Mouse (Mus musculus) forebrain, embryonic 14.5 days (tissue): ENCODE data around the gene Commd8. TPM values are rescaled to one million over a fixed set of nuclear protein-coding genes. Genes with fewer than 3 reads are reported as not detected.

Source experiments
- ATAC-seq: fragments of 200-750 bp; cut with Nextera tagmentation; 2 replicates; pipeline ENCODE4 v1.8.0; 2017; ENCODE audit warnings: mild to moderate bottlenecking, moderate library complexity
- DNase-seq: peaks from one replicate; pipeline ENCODE4 v3.0.0-alpha.2; 2015; ENCODE audit warnings: low spot score
- H3K27ac ChIP-seq: fragments of 300-500 bp; sonication (generic); 2 replicates; pipeline ENCODE4 v1.5.1; 2014; ENCODE audit warnings: low read depth, mild to moderate bottlenecking, control low read depth, low read length, moderate library complexity
- H3K27me3 ChIP-seq: fragments of 300-500 bp; sonication (generic); replicated peaks from 2 replicates; pipeline ENCODE4 v1.6.1; 2014; ENCODE audit warnings: low read length, control low read depth, mixed read lengths; ENCODE audit not compliant: control insufficient read depth, insufficient read depth
- H3K36me3 ChIP-seq: fragments of 300-500 bp; sonication (generic); 2 replicates; pipeline ENCODE4 v1.6.1; 2014; ENCODE audit warnings: low read length, control low read depth; ENCODE audit not compliant: control insufficient read depth, insufficient read depth
- H3K4me1 ChIP-seq: fragments of 300-500 bp; sonication (generic); 2 replicates; pipeline ENCODE4 v1.6.1; 2014; ENCODE audit warnings: antibody characterized with exemption, low read length, control low read depth; ENCODE audit not compliant: control insufficient read depth, insufficient read depth
- H3K4me2 ChIP-seq: fragments of 300-500 bp; sonication (generic); 2 replicates; pipeline ENCODE4 v1.6.1; 2014; ENCODE audit warnings: mild to moderate bottlenecking, control low read depth, low read length
- H3K4me3 ChIP-seq: fragments of 300-500 bp; sonication (generic); 2 replicates; pipeline ENCODE4 v1.5.1; 2014; ENCODE audit warnings: low read depth, low read length, control low read depth
- H3K9ac ChIP-seq: fragments of 300-500 bp; sonication (generic); 2 replicates; pipeline ENCODE4 v1.6.1; 2014; ENCODE audit warnings: mild to moderate bottlenecking, low read length, control low read depth, moderate library complexity
- H3K9me3 ChIP-seq: fragments of 300-500 bp; sonication (generic); replicated peaks from 2 replicates; pipeline ENCODE4 v1.6.1; 2016; ENCODE audit warnings: low read length, control low read depth, mixed read lengths; ENCODE audit not compliant: control insufficient read depth
- WGBS: fragments of 180-500 bp; shearing (Covaris S2); extraction: QIAGEN DNeasy Blood & Tissue Kit; methylation state at CpG from one replicate; pipeline ENCODE4 v1.1.7; 2014; 5-methylcytosine and 5-hydroxymethylcytosine counted together
- polyA plus RNA-seq: library from polyadenylated mRNA; unstranded; fragments of >200 nt; fragmentation: Nextera tagmentation; extraction: Ambion mirVana; gene quantifications from 2 replicates; pipeline ENCODE4 v1.2.1, GENCODE M21; 2014

Commd8 gene
- polyA plus RNA-seq, 1 experiment from 2014 or later = 161 TPM

DNA sequence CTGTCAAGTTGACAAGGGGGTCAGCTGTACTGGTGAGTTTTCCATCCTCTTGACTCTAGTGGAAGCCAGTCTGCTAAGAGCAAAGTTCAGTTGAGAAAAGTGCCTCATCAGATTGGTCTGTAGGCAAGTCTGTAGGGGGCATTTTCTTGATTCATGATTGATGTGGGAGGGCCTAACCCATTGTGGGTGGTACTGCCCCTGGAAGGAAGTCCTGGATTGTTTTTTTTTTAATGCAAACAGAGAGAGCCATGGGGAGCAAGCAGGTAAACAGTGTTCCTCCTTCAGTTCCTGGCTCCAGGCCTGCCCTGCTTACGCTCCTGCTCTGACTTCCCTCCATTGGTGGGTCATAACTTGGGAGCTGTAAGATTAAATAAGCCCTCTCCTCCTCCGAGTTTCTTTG, 34.1 kb downstream of the Commd8 start:
- no peak for DNase-seq
- no peak overlapping the region for H3K4me2 ChIP-seq
- no peak overlapping the region for H3K4me3 ChIP-seq
- no peaks in the 10 kb centered on the region for H3K36me3 ChIP-seq
- H3K9ac ChIP-seq = no peak overlapping the region
- H3K27ac ChIP-seq = no peak overlapping the region
- H3K4me1 ChIP-seq = no peaks in the 10 kb centered on the region
- H3K9me3 ChIP-seq = no peaks in the 10 kb centered on the region
- no peak for ATAC-seq
- 62% methylated on average over 2 of the region's 2 CpGs for WGBS
- H3K27me3 ChIP-seq = no peaks in the 10 kb centered on the region

DNA sequence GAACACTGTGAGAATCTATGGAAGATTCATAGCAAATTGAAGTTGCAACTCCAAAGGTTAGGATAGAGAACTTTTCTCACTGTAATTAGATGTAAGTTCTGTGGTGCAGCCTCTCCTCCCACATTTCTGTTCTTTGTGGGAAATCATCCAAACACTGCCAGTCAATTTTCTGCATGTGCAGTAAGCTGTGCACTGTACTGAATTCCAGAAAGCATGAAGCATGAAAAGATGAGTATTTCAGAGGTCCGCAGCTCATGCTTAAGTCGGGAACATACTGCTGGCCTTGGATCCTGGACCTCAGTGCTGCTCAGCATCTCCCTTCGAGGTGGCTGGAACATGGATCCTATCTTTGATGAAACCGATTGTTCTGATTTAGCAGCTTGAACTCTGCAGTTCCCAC, 41.3 kb downstream of the Commd8 start:
- Histone ChIP-seq H3K9ac (no peak overlapping the region), H3K27ac (no peak overlapping the region), H3K9me3 (no peaks in the 10 kb centered on the region), H3K4me1 (no peaks in the 10 kb centered on the region), H3K27me3 (no peaks in the 10 kb centered on the region), H3K4me3 (no peak overlapping the region), H3K36me3 (no peaks in the 10 kb centered on the region), H3K4me2 (no peak overlapping the region)
- 87% methylated on average over 4 of the region's 4 CpGs for WGBS
- DNase-seq = no peak
- no peak for ATAC-seq

DNA sequence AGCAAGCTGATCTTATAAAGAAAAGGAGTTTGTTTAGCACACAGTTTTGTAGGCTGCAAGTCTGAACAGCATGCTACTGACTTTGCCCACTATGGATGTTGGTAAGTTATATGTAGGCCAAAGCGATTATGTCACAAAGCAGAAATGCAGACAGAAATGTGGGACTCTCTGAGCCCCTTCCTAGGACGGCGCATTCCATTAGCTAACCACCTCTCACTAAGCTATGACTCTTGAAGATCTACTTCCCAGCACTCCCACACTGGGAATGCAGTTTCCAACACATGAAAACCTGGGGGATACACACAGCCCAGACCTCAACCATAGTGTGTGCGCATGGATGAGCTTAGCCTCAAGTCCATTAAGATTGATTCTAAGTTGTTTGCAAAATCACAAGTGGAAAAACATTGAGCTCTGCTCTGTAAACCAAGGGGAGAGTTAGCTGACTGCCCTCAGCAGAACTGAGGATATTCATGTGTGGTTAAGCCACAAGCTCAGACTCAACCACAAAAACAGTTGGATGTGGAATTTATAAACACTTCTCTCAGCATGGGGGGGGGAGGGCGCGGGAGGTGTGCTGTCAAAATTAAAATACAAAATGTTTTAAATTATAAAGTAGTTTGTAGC, 45.5 kb downstream of the Commd8 start:
- no peak overlapping the region for H3K9ac ChIP-seq
- WGBS = 93% methylated on average over 6 of the region's 6 CpGs
- no peak overlapping the region for H3K27ac ChIP-seq
- no peaks in the 10 kb centered on the region for H3K36me3 ChIP-seq
- no peaks in the 10 kb centered on the region for H3K27me3 ChIP-seq
- no peak for DNase-seq
- no peak for ATAC-seq
- H3K4me2 ChIP-seq = no peak overlapping the region
- no peaks in the 10 kb centered on the region for H3K4me1 ChIP-seq
- H3K4me3 ChIP-seq = no peak overlapping the region
- H3K9me3 ChIP-seq = no peaks in the 10 kb centered on the region
